Mouse (Mus musculus): ENCODE measurements around the gene Ino80d.

The Ino80d gene

GRCm38 (mm10) chr1:63114136-63114781 is at the start of gene Ino80d:
Gene Ino80d, minus strand, starts transcription at chr1:63114667.
- peak; percentile 81 to 83 for DNase-seq

- DNase-seq, result no peak
Observed at GRCm38 (mm10) chr1:63140231-63140630, 25.8 kb upstream of the Ino80d start.

- peak; percentile 24 to 50 for DNase-seq
Observed at GRCm38 (mm10) chr1:63138586-63138985, 24.1 kb upstream of the Ino80d start.

- DNase-seq, result no peak
Observed at GRCm38 (mm10) chr1:63137971-63138370, 23.5 kb upstream of the Ino80d start.

GRCm38 (mm10) chr1:63134530-63134929 is 20.1 kb upstream of the Ino80d start:
- DNase-seq, result no peak

- no peak for DNase-seq
Observed at GRCm38 (mm10) chr1:63131766-63132165, 17.3 kb upstream of the Ino80d start.

GRCm38 (mm10) chr1:63130883-63131282 is 16.4 kb upstream of the Ino80d start:
- DNase-seq, result no peak

- peak; percentile 48 to 58 for DNase-seq
Observed at GRCm38 (mm10) chr1:63129857-63130690, 15.6 kb upstream of the Ino80d start.

GRCm38 (mm10) chr1:63129273-63129672 is 14.8 kb upstream of the Ino80d start:
- DNase-seq, result peak; percentile 11 to 34

- no peak for DNase-seq
Observed at GRCm38 (mm10) chr1:63126206-63126605, 11.7 kb upstream of the Ino80d start.

- peak; percentile 59 to 80 for DNase-seq
Observed at GRCm38 (mm10) chr1:63123823-63124450, 9.5 kb upstream of the Ino80d start.

GRCm38 (mm10) chr1:63122005-63122404 is 7.5 kb upstream of the Ino80d start:
- no peak for DNase-seq

- no peak for DNase-seq
Observed at GRCm38 (mm10) chr1:63120382-63120781, 5.9 kb upstream of the Ino80d start.

GRCm38 (mm10) chr1:63119675-63120074 is 5.2 kb upstream of the Ino80d start:
- DNase-seq, result no peak

- peak in 1 of 2 experiments; percentile 15 for DNase-seq
Observed at GRCm38 (mm10) chr1:63115540-63115939, 1.1 kb upstream of the Ino80d start.

- no peak for DNase-seq
Observed at GRCm38 (mm10) chr1:63115096-63115495, 629 bp upstream of the Ino80d start.

GRCm38 (mm10) chr1:63113274-63114135 is 962 bp downstream of the Ino80d start:
- peak; percentile 29 to 77 for DNase-seq

GRCm38 (mm10) chr1:63112865-63113261 is 1.6 kb downstream of the Ino80d start:
- peak; percentile 77 to 88 for DNase-seq

GRCm38 (mm10) chr1:63112151-63112864 is 2.2 kb downstream of the Ino80d start:
- DNase-seq, result peak in 1 of 2 experiments; percentile 21

GRCm38 (mm10) chr1:63110536-63111285 is 3.8 kb downstream of the Ino80d start:
- peak in 1 of 2 experiments; percentile 53 for DNase-seq
